Mouse (Mus musculus) CH12.LX (cell line): Measurements from ENCODE around the gene Olfr1410. TPM values are rescaled to one million over a fixed set of nuclear protein-coding genes. Genes with fewer than 3 reads are reported as not detected.

Experiments used
- DNase-seq: peaks from one replicate; pipeline ENCODE4 v3.0.0-alpha.2; 2013; ENCODE audit errors: extremely low read depth
- H3K27ac ChIP-seq: 2 replicates; pipeline ENCODE4 v1.5.1; 2012; ENCODE audit warnings: low read depth, mild to moderate bottlenecking, control low read depth, moderate library complexity; ENCODE audit not compliant: insufficient read depth
- H3K27me3 ChIP-seq: replicated peaks from 2 replicates; pipeline ENCODE3; 2012; ENCODE audit warnings: inconsistent platforms
- H3K36me3 ChIP-seq, 2 experiments: replicated peaks in 1 of 2; 2 replicates each; pipeline versions ENCODE3 to v1.6.1; 2012; ENCODE audit warnings: inconsistent platforms in 1 of 2, low read length in 1 of 2, mild to moderate bottlenecking in 1 of 2, mixed read lengths in 1 of 2, moderate library complexity in 1 of 2; ENCODE audit not compliant: control insufficient read depth in 1 of 2, insufficient read depth in 1 of 2
- H3K4me1 ChIP-seq, 2 experiments: 2 replicates each; pipeline ENCODE4 v1.6.1; 2012; ENCODE audit warnings: inconsistent platforms in 1 of 2, moderate library complexity in 1 of 2; ENCODE audit not compliant: insufficient read depth in 2 of 2, control insufficient read depth in 1 of 2
- H3K4me2 ChIP-seq: 2 replicates; pipeline ENCODE4 v1.6.1; 2012; ENCODE audit warnings: low read depth, mild to moderate bottlenecking, control low read depth; ENCODE audit not compliant: poor library complexity, insufficient read depth, severe bottlenecking
- H3K4me3 ChIP-seq, 3 experiments: fragments of 150-350 bp in 1 of 3; sonication (generic) in 1 of 3; replicated peaks in 1 of 3; 2 replicates each; pipeline versions ENCODE3 to v1.5.1; 2011 to 2012; ENCODE audit warnings: low read depth in 2 of 3, low read length in 2 of 3, mild to moderate bottlenecking in 2 of 3, moderate library complexity in 2 of 3, control low read depth in 1 of 3, improper control_type of control experiment in 1 of 3, inconsistent platforms in 1 of 3, mixed read lengths in 1 of 3; ENCODE audit not compliant: poor library complexity in 1 of 3
- H3K79me2 ChIP-seq: replicated peaks from 2 replicates; pipeline ENCODE4 v1.6.1; 2012; ENCODE audit warnings: mild to moderate bottlenecking, moderate library complexity; ENCODE audit not compliant: control insufficient read depth, poor library complexity, insufficient read depth, severe bottlenecking; ENCODE audit errors: extremely low read depth
- H3K9ac ChIP-seq: 2 replicates; pipeline ENCODE4 v1.6.1; 2012; ENCODE audit warnings: low read depth, mild to moderate bottlenecking, control low read depth, moderate library complexity; ENCODE audit not compliant: insufficient read depth
- H3K9me3 ChIP-seq: replicated peaks from 2 replicates; pipeline ENCODE3; 2012; ENCODE audit warnings: low read length, inconsistent platforms, mixed read lengths
- BHLHE40 ChIP-seq: IDR thresholded peaks from 2 replicates; pipeline ENCODE4 v1.6.1; 2011; ENCODE audit warnings: mild to moderate bottlenecking, low read depth, low read length, improper control_type of control experiment
- CHD1 ChIP-seq: IDR thresholded peaks from 2 replicates; pipeline ENCODE4 v1.6.1; 2012; ENCODE audit warnings: low read depth, low read length, improper control_type of control experiment, inconsistent platforms
- CHD2 ChIP-seq: IDR thresholded peaks from 2 replicates; pipeline ENCODE4 v1.6.1; 2011; ENCODE audit warnings: low read length, improper control_type of control experiment
- CTCF ChIP-seq, 2 experiments: IDR thresholded peaks in 1 of 2; conservative IDR thresholded peaks in 1 of 2; 2 replicates each; pipeline ENCODE4 v1.5.1; 2011 to 2012; ENCODE audit warnings: low read depth in 2 of 2, low read length in 2 of 2, improper control_type of control experiment in 1 of 2, inconsistent platforms in 1 of 2, mild to moderate bottlenecking in 1 of 2, moderate library complexity in 1 of 2
- E2F4 ChIP-seq: IDR thresholded peaks from 2 replicates; pipeline ENCODE4 v1.6.1; 2011; ENCODE audit warnings: low read depth, low read length, improper control_type of control experiment; ENCODE audit not compliant: insufficient replicate concordance
- ELF1 ChIP-seq: IDR thresholded peaks from 2 replicates; pipeline ENCODE4 v1.6.1; 2014; ENCODE audit warnings: low read depth, mild to moderate bottlenecking, inconsistent platforms, low read length, improper control_type of control experiment
- EP300 ChIP-seq: IDR thresholded peaks from 2 replicates; pipeline ENCODE4 v1.6.1; 2011; ENCODE audit warnings: low read length, improper control_type of control experiment
- ETS1 ChIP-seq: conservative IDR thresholded peaks from 2 replicates; pipeline ENCODE4 v1.6.1; 2012; ENCODE audit warnings: low read depth, mild to moderate bottlenecking, inconsistent platforms, low read length, improper control_type of control experiment, moderate library complexity
- GABPA ChIP-seq: IDR thresholded peaks from 2 replicates; pipeline ENCODE4 v1.6.1; 2012; ENCODE audit warnings: low read depth, low read length, improper control_type of control experiment, inconsistent platforms; ENCODE audit not compliant: insufficient replicate concordance
- HCFC1 ChIP-seq: IDR thresholded peaks from 2 replicates; pipeline ENCODE4 v1.6.1; 2012; ENCODE audit warnings: low read depth, mild to moderate bottlenecking, inconsistent platforms, low read length, improper control_type of control experiment
- IRF4 ChIP-seq: IDR thresholded peaks from 2 replicates; pipeline ENCODE4 v1.6.1; 2014; ENCODE audit warnings: low read depth, mild to moderate bottlenecking, inconsistent platforms, low read length, improper control_type of control experiment
- JUN ChIP-seq: IDR thresholded peaks from 2 replicates; pipeline ENCODE4 v1.6.1; 2011; ENCODE audit warnings: low read depth, mild to moderate bottlenecking, low read length, improper control_type of control experiment, moderate library complexity; ENCODE audit not compliant: insufficient read depth
- JUND ChIP-seq: conservative IDR thresholded peaks from 2 replicates; pipeline ENCODE4 v1.6.1; 2011; ENCODE audit warnings: low read depth, low read length, improper control_type of control experiment
- KAT2A ChIP-seq: IDR thresholded peaks from 2 replicates; pipeline ENCODE4 v1.6.1; 2012; ENCODE audit warnings: low read length, improper control_type of control experiment, inconsistent platforms; ENCODE audit not compliant: insufficient replicate concordance
- MAFK ChIP-seq: IDR thresholded peaks from 2 replicates; pipeline ENCODE4 v1.6.1; 2011; ENCODE audit warnings: low read length, improper control_type of control experiment; ENCODE audit not compliant: insufficient replicate concordance
- MAX ChIP-seq: IDR thresholded peaks from 2 replicates; pipeline ENCODE4 v1.6.1; 2011; ENCODE audit warnings: low read length, improper control_type of control experiment
- MAZ ChIP-seq: IDR thresholded peaks from 2 replicates; pipeline ENCODE4 v1.6.1; 2012; ENCODE audit warnings: low read depth, mild to moderate bottlenecking, inconsistent platforms, low read length, improper control_type of control experiment, moderate library complexity
- MEF2A ChIP-seq: IDR thresholded peaks from 2 replicates; pipeline ENCODE4 v1.6.1; 2014; ENCODE audit warnings: low read depth, mild to moderate bottlenecking, inconsistent platforms, low read length, improper control_type of control experiment, borderline replicate concordance
- MXI1 ChIP-seq: IDR thresholded peaks from 2 replicates; pipeline ENCODE4 v1.6.1; 2011; ENCODE audit warnings: mild to moderate bottlenecking, low read depth, low read length, improper control_type of control experiment
- MYC ChIP-seq: IDR thresholded peaks from 2 replicates; pipeline ENCODE4 v1.6.1; 2011; ENCODE audit warnings: low read depth, mild to moderate bottlenecking, improper control_type of control experiment, low read length
- NELFE ChIP-seq: IDR thresholded peaks from 2 replicates; pipeline ENCODE4 v1.6.1; 2011; ENCODE audit warnings: low read depth, low read length, improper control_type of control experiment
- NRF1 ChIP-seq: IDR thresholded peaks from 2 replicates; pipeline ENCODE4 v1.6.1; 2014; ENCODE audit warnings: low read depth, mild to moderate bottlenecking, inconsistent platforms, low read length, improper control_type of control experiment, moderate library complexity
- PAX5 ChIP-seq: IDR thresholded peaks from 2 replicates; pipeline ENCODE4 v1.6.1; 2012; ENCODE audit warnings: low read length, inconsistent platforms, mixed read lengths
- POLR2A ChIP-seq: IDR thresholded peaks from 2 replicates; pipeline ENCODE4 v1.6.1; 2011; ENCODE audit warnings: low read depth, mild to moderate bottlenecking, improper control_type of control experiment, low read length
- POLR2AphosphoS2 ChIP-seq: IDR thresholded peaks from 2 replicates; pipeline ENCODE4 v1.6.1; 2011; ENCODE audit warnings: low read depth, low read length, improper control_type of control experiment
- RAD21 ChIP-seq: IDR thresholded peaks from 2 replicates; pipeline ENCODE4 v1.6.1; 2011; ENCODE audit warnings: low read depth, mild to moderate bottlenecking, low read length, improper control_type of control experiment, moderate library complexity
- RCOR1 ChIP-seq: conservative IDR thresholded peaks from 2 replicates; pipeline ENCODE4 v1.6.1; 2012; ENCODE audit warnings: low read depth, mild to moderate bottlenecking, inconsistent platforms, low read length, improper control_type of control experiment
- SIN3A ChIP-seq: IDR thresholded peaks from 2 replicates; pipeline ENCODE4 v1.6.1; 2012; ENCODE audit warnings: low read length, improper control_type of control experiment, inconsistent platforms
- SMC3 ChIP-seq: IDR thresholded peaks from 2 replicates; pipeline ENCODE4 v1.6.1; 2011; ENCODE audit warnings: low read depth, low read length, improper control_type of control experiment
- TBP ChIP-seq: conservative IDR thresholded peaks from 2 replicates; pipeline ENCODE4 v1.6.1; 2011; ENCODE audit warnings: low read depth, low read length, improper control_type of control experiment
- TCF12 ChIP-seq: IDR thresholded peaks from 2 replicates; pipeline ENCODE4 v1.6.1; 2014; ENCODE audit warnings: low read depth, mild to moderate bottlenecking, inconsistent platforms, low read length, improper control_type of control experiment
- UBTF ChIP-seq: IDR thresholded peaks from 2 replicates; pipeline ENCODE4 v1.6.1; 2012; ENCODE audit warnings: low read depth, mild to moderate bottlenecking, inconsistent platforms, low read length, improper control_type of control experiment, moderate library complexity
- USF1 ChIP-seq: IDR thresholded peaks from 2 replicates; pipeline ENCODE4 v1.6.1; 2014; ENCODE audit warnings: low read depth, mild to moderate bottlenecking, inconsistent platforms, low read length, improper control_type of control experiment
- USF2 ChIP-seq: conservative IDR thresholded peaks from 2 replicates; pipeline ENCODE4 v1.6.1; 2011; ENCODE audit warnings: low read depth, low read length, improper control_type of control experiment
- ZC3H11A ChIP-seq: IDR thresholded peaks from 2 replicates; pipeline ENCODE4 v1.6.1; 2012; ENCODE audit warnings: low read depth, mild to moderate bottlenecking, inconsistent platforms, low read length, improper control_type of control experiment
- ZKSCAN1 ChIP-seq: IDR thresholded peaks from 2 replicates; pipeline ENCODE4 v1.6.1; 2012; ENCODE audit warnings: low read depth, inconsistent platforms, low read length, improper control_type of control experiment, borderline replicate concordance
- ZMIZ1 ChIP-seq: IDR thresholded peaks from 2 replicates; pipeline ENCODE4 v1.6.1; 2012; ENCODE audit warnings: low read depth, mild to moderate bottlenecking, inconsistent platforms, low read length, improper control_type of control experiment
- ZNF384 ChIP-seq: IDR thresholded peaks from 2 replicates; pipeline ENCODE4 v1.6.1; 2012; ENCODE audit warnings: low read depth, low read length, improper control_type of control experiment, inconsistent platforms
- dilution Hi-C: fragments of 300-500 bp; cut with MboI; formaldehyde crosslinking; loops from 2 replicates; pipeline ENCODE4 v1.14.3; 2020; ENCODE audit warnings: low sequenced_read_pairs; ENCODE audit not compliant: extremely low pct_unique_long_range_greater_than_20kb, extremely low pct_ligation_motif_present
- in situ Hi-C: fragments of 300-500 bp; cut with MboI; formaldehyde crosslinking; loops from 3 replicates; pipeline ENCODE4 v1.14.3; 2019; ENCODE audit warnings: low sequenced_read_pairs, low pct_ligation_motif_present, low pct_unique_long_range_greater_than_20kb, mixed read lengths
- polyA plus RNA-seq: library from polyadenylated mRNA; unstranded; fragments of >175 nt; gene quantifications from 2 replicates; pipeline ENCODE4 v1.2.1, GENCODE M21; 2012; ENCODE audit warnings: low read depth; ENCODE audit not compliant: insufficient read length
- total RNA-seq, 2 experiments: library from RNA; depleted of rRNA; stranded (reverse); fragments of 300-350 nt in 1 of 2; fragments of >200 nt in 1 of 2; gene quantifications; 2 replicates each; pipeline ENCODE4 v1.2.3; 2012 to 2014

The Olfr1410 gene
- total and polyA plus RNA-seq, 3 experiments, result 0.08 TPM; not detected in 2

DNA sequence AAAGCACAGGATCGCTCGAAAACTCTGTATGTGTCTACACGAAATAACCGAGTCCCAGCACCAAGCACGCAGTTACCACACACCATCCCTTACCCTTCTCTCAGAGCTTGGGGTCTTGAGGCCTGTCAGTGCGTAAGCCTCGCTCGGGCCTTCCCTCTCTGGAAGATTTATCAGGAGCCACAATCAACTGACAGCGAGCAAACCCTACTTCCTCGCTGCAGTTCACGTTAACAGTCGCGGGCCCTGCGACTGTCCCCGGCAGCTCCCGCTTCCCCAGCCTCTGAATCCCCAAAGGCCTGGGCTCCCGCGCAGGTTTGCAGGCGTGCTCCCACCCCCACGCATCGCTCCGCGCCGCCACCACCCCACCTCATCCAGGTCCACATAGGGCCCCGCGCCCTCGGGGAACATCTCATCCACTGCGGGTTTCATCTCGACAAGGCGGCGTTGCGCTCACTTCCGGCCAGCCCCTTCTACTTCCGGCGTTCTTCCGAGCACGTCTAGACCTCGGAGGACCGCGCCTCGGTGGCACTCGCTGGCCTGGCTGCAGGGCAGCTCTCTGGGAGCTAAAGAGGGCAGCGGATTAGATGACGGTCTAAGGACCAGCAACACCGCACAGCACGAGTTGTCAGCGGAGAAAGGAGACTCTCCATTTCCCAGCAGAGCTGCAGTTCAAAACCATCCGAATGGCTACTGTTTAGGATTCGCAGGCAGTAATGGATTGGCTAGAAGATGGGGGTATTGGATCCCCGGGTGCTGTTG is 36.1 kb downstream of the Olfr1410 start, which contains the start of gene Cops9:
Gene Cops9 (minus strand): TSS at position 472 of the 759 bp plus-strand sequence.
- dilution Hi-C loops, result no loop called here
- in situ Hi-C loops, result no loop called here
- Histone ChIP-seq H3K79me2 (peaks cover 18% of the 10 kb centered on the region), H3K9ac (peak within 1 kb of the TSS; percentile 91), H3K4me3 (peak within 1 kb of the TSS; percentile 74 to 92 (median 88)), H3K27me3 (peaks cover 18% of the 10 kb centered on the region), H3K27ac (no peak within 1 kb of the TSS), H3K36me3 (peaks cover 28 to 36% of the 10 kb centered on the region in 2 experiments), H3K4me1 (peaks cover 8 to 24% of the 10 kb centered on the region in 2 experiments), H3K9me3 (no peaks in the 10 kb centered on the region), H3K4me2 (peak within 1 kb of the TSS; percentile 85)
- DNase-seq, result peak; percentile 82
- TF ChIP-seq KAT2A (peak; percentile 80; the same call in 1 of the 2 replicates), UBTF (no peak), MEF2A (peak; percentile 36; the same call in 1 of the 2 replicates), EP300 (no peak), MXI1 (peak; percentile 86; the same call in 1 of the 2 replicates), E2F4 (no peak), TBP (peak; percentile 37; the same call in 1 of the 2 replicates), PAX5 (no peak), ZC3H11A (no peak), CTCF (conservative IDR thresholded peaks at IDR 0.05 in 1 of 2, IDR thresholded peaks at IDR 0.05 in 1 of 2; ENCODE audit: low read depth in 2 of 2, low read length in 2 of 2) (no peak), ZNF384 (no peak), RAD21 (no peak), ETS1 (no peak), MAFK (no peak), MAZ (0 out of 2 replicates have a peak, but pooled peaks have one; percentile 51), GABPA (peak; percentile 82), IRF4 (peak; percentile 56; the same call in 1 of the 2 replicates), CHD2 (no peak), SMC3 (no peak), NELFE (peak; percentile 82), POLR2AphosphoS2 (peak; percentile 78; the same call in 1 of the 2 replicates), USF1 (no peak), CHD1 (0 out of 2 replicates have a peak, but pooled peaks have one; percentile 69), BHLHE40 (no peak), ZMIZ1 (peak; percentile 88), SIN3A (peak; percentile 89), POLR2A (peak; percentile 80), TCF12 (peak; percentile 87), MYC (peak; percentile 19; the same call in 1 of the 2 replicates), JUND (no peak), RCOR1 (no peak), JUN (no peak), ELF1 (peak; percentile 89), NRF1 (no peak), ZKSCAN1 (no peak), USF2 (no peak), MAX (peak; percentile 29; the same call in 1 of the 2 replicates), HCFC1 (peak; percentile 89)
